Mouse (Mus musculus): ENCODE measurements around the gene Cep68.

Cep68 gene

DNA sequence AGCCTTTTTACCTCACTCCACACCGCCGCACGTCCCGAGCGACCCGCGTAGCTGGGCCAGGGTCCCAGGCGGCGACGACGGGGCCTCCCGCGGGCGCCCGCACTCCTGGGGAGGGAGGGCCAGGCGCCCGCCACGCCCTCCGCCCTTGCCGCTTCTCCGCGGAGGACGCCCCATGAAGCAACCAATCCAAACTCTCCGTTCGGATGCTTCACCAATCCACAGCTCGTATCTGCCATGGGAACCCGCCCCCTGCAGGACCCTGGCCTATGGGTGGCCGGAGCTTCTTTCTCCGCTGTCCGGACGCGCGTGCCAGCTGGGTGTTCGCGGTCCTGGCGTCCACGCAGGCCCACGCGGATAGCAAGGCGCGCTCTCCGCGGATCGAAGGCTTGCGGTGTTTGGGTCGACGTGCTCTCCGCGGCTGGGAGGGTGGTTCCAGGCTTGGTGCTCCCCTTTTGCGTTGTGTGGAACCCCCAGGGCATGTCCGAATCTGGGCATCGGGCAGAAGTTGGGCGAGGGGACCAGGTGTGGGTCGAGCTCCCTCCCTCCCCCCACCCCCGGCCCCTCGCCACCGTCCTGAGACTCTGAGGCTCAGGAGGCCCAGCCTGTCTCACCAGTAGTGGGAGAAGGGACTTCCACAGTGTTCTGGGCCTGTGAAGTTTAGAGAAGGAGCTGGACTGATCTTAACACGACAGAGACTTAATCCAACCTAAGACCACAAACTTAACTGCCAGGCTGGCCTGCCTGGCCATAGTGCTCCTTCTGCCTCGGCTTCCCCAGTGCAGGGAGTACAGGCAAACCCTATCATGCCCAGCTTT, at the start of gene Cep68:
TSS of gene Cep68 (minus strand) at position 134 of the 815 bp plus-strand sequence.
- peak; percentile 91 to 93 for DNase-seq (ENCODE audit: low spot score in 2 of 2)

- no peak for DNase-seq (ENCODE audit: low spot score in 2 of 2)
Measured at GRCm38 (mm10) chr11:20284463-20284862, 35.2 kb upstream of the Cep68 start.

GRCm38 (mm10) chr11:20282601-20283219, 33.5 kb upstream of the Cep68 start:
- DNase-seq (ENCODE audit: low spot score in 2 of 2), result no peak

DNA sequence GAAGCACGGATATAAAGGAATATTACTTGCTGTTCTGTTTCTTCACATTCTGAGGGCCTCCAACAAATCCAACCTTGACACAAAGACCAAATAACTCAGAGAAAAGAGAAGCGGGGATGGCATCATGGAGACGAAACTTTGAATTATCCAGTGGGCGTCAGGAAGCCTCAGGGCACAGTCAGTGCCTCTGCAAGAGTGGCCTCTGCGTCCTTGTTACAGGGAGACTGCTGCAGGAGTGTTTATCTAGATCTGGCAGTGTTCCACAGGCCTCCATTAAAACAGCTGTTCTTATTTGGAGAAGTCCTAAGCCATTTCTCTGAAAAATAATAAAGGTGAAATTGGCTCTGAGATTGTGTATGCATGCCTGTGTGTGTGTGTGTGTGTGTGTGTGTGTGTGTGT, 31.8 kb upstream of the Cep68 start:
- DNase-seq (ENCODE audit: low spot score in 2 of 2), result no peak

DNA sequence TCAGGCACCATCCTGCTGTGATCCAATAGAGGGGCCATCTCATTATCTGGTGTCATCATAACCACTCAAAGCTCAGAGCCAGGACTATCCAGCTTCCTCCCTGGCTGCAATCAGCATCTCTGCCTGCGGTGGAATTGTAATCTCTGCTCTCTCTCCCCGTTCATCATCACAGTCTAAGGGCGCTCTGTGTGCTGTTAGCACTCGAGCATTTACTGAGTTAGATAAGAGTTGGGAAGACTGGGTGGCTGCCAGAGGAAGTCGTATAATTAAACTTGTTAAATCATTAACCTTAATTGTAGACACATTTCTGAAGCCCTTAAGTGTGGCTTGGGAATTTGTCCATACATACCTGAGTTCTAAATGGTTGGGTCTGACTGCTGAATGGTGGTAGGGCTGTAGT, 29.5 kb upstream of the Cep68 start:
- DNase-seq (ENCODE audit: low spot score in 2 of 2), result no peak

DNA sequence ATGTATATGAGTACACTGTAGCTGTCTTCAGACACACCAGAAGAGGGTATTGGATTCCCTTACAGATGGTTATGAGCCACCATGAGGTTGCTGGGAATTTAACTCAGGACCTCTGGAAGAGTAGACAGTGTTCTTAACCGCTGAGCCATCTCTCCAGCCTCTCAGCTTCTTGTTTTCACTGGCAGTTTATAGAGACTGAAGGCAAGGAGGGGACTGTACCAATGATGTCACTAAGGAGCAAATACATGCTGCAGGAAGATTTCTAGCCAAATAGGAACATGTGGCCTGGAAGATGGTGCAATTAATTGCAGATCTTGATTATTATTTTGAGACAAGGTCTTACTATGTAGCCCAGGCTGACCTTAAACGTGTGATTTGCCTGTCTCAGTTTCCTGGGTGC, 27.9 kb upstream of the Cep68 start:
- DNase-seq (ENCODE audit: low spot score in 2 of 2), result no peak

DNA sequence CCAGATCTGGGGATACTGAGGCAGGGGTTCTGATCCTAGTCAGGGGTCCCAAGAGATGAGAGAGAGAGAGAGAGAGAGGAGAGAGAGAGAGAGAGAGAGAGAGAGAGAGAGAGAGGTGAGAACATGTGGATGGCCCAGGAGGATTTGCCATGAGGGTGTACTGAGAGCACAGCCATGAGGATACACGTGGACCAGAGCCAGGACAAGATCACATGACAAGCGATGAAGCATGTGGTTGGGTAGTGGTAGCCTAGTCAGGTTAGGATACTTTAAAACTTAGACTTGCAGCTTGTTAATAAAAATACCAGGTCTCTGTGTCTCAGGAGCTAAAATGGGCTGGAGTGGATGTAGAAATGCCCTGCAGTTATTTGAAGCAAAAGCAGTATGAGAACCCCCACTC, 26.7 kb upstream of the Cep68 start:
- DNase-seq (ENCODE audit: low spot score in 2 of 2), result no peak

DNA sequence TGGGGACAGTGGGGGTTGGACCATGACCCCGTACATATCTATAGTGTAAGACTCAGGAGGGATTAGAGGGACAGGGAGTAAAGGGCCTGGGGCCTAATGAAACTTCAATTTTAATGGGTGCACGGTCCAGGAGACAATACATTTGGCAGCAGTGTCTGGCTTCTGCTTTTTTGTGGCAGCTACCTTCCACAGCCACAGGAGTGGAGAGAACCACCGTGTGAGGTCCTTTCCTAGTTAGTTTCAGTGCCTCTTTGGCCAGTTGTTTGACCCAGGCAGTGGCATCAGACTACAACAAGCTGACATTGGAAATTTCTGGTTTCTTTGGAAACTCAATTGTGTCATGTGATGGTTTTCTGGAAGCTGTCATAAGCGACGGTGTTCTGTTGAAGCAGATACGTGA, 20.7 kb upstream of the Cep68 start:
- no peak for DNase-seq (ENCODE audit: low spot score in 2 of 2)

GRCm38 (mm10) chr11:20262628-20263380, 13.6 kb upstream of the Cep68 start:
- no peak for DNase-seq (ENCODE audit: low spot score in 2 of 2)

DNA sequence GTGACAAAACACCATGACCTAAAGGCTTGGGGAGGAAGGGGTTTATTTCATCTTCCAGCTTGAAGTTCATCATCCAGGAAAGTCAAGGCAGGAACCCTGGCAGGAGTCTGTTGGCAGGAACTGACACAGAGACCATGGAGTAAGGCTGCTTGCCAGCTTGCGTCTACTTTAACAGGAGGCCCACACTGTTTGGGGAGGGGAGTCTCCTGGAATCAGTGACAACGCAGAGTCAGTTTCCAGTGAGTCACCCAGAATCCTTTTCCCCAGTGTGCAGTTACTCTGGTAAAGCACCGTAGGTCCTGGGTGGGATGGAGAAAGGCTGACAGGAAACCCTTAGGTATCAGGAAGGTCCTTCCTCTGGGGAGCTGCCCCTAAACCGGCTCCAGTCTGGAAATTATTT, 5.6 kb upstream of the Cep68 start:
- DNase-seq (ENCODE audit: low spot score in 2 of 2), result no peak

GRCm38 (mm10) chr11:20253088-20253487, 3.9 kb upstream of the Cep68 start:
- DNase-seq (ENCODE audit: low spot score in 2 of 2), result no peak

GRCm38 (mm10) chr11:20250476-20251178, 1.4 kb upstream of the Cep68 start:
- no peak for DNase-seq (ENCODE audit: low spot score in 2 of 2)

DNA sequence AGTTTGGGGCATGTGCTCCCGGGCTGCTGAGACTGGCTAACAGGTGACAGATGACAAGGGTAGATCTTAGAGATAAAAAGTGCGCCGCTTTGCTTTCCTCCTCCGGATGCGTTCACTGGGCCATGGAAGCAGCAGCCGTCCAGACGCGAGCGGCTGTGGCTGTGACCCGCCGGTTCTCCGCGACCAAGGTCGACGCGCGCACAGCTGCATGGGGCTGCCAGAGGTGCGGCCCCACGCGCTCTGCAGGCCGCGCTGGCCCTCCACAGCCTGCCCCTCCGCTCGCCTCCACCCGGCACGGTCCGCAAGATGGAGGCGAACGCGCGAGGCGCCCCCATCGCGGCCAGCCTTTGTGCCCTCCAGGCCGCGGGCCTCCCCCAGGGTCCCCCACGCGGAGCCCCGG, 389 bp downstream of the Cep68 start:
- DNase-seq (ENCODE audit: low spot score in 2 of 2), result no peak

- DNase-seq (ENCODE audit: low spot score in 2 of 2), result no peak
Measured at GRCm38 (mm10) chr11:20248277-20248676, 952 bp downstream of the Cep68 start.

- DNase-seq (ENCODE audit: low spot score in 2 of 2), result no peak
Measured at GRCm38 (mm10) chr11:20247146-20247855, 1.9 kb downstream of the Cep68 start.

- DNase-seq (ENCODE audit: low spot score in 2 of 2), result no peak
Measured at GRCm38 (mm10) chr11:20246616-20247015, 2.6 kb downstream of the Cep68 start.

- DNase-seq (ENCODE audit: low spot score in 2 of 2), result no peak
Measured at GRCm38 (mm10) chr11:20245316-20245715, 3.9 kb downstream of the Cep68 start.

- DNase-seq (ENCODE audit: low spot score in 2 of 2), result no peak
Measured at GRCm38 (mm10) chr11:20244336-20245290, 4.6 kb downstream of the Cep68 start.

GRCm38 (mm10) chr11:20243214-20243913, 5.9 kb downstream of the Cep68 start:
- DNase-seq (ENCODE audit: low spot score in 2 of 2), result no peak

All from frontal cortex, postnatal 14 days (tissue).